Mouse (Mus musculus): ENCODE results near the gene Chp2. TPM values are rescaled to one million over a fixed set of nuclear protein-coding genes. Genes with fewer than 3 reads are reported as not detected.
A peak's percentile ranks its signal among the peaks of the same experiment; 100 is the strongest.

Gene Chp2
- polyA plus RNA-seq, 1 experiment from 2014 or later, result 0.66 TPM

- Histone ChIP-seq H3K4me3 (ENCODE audit: low read length) (no peak overlapping the region), H3K4me2 (ENCODE audit: low read depth, low read length) (no peak overlapping the region), H3K36me3 (ENCODE audit: control insufficient read depth, insufficient read depth) (no peaks in the 10 kb centered on the region), H3K27me3 (ENCODE audit: control insufficient read depth, insufficient read depth, low read length) (no peaks in the 10 kb centered on the region), H3K27ac (ENCODE audit: low read length) (no peak overlapping the region), H3K9me3 (replicated peaks; ENCODE audit: control insufficient read depth, low read length) (no peaks in the 10 kb centered on the region), H3K9ac (ENCODE audit: low read length) (no peak overlapping the region), H3K4me1 (ENCODE audit: control insufficient read depth, insufficient read depth, low read length) (no peaks in the 10 kb centered on the region)
- WGBS, result 65% methylated on average over 10 of the region's 10 CpGs
- ATAC-seq (replicated peaks; ENCODE audit: extremely low read depth, insufficient read depth, low FRiP score), result no peak
Measured at GRCm38 (mm10) chr7:122247254-122247864, 28.1 kb downstream of the Chp2 start.

DNA sequence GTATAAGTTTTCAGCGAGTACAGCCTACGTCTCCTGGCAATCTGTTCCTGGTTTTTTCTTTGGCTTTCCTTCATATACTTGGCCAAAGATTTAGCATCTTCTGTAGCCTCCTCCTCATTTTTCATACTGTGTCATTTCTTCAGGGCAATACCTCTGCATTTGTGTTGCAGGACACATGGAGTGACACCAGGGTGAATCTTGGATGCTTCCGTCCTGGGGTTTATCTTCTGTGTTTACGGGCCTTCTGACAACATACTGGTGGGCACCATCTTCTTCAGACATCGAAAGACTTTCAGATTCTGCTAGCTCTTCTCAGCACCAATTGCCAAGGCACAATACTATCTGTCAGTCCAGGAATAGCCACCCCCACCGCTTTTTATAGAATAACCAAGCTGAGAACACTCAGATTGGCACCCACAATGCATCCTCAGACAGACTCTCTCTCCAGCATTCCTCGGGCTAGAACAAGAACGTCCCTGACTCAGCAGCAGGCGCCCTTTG, 30.1 kb downstream of the Chp2 start:
- H3K9ac ChIP-seq (ENCODE audit: low read length), result no peak overlapping the region
- no peaks in the 10 kb centered on the region for H3K9me3 ChIP-seq (replicated peaks; ENCODE audit: control insufficient read depth, low read length)
- H3K4me2 ChIP-seq (ENCODE audit: low read depth, low read length), result no peak overlapping the region
- no peak for ATAC-seq (replicated peaks; ENCODE audit: extremely low read depth, insufficient read depth, low FRiP score)
- H3K4me1 ChIP-seq (ENCODE audit: control insufficient read depth, insufficient read depth, low read length), result no peaks in the 10 kb centered on the region
- no peak overlapping the region for H3K27ac ChIP-seq (ENCODE audit: low read length)
- no peaks in the 10 kb centered on the region for H3K27me3 ChIP-seq (ENCODE audit: control insufficient read depth, insufficient read depth, low read length)
- 71% methylated on average over 9 of the region's 9 CpGs for WGBS
- H3K36me3 ChIP-seq (ENCODE audit: control insufficient read depth, insufficient read depth), result no peaks in the 10 kb centered on the region
- no peak overlapping the region for H3K4me3 ChIP-seq (ENCODE audit: low read length)

DNA sequence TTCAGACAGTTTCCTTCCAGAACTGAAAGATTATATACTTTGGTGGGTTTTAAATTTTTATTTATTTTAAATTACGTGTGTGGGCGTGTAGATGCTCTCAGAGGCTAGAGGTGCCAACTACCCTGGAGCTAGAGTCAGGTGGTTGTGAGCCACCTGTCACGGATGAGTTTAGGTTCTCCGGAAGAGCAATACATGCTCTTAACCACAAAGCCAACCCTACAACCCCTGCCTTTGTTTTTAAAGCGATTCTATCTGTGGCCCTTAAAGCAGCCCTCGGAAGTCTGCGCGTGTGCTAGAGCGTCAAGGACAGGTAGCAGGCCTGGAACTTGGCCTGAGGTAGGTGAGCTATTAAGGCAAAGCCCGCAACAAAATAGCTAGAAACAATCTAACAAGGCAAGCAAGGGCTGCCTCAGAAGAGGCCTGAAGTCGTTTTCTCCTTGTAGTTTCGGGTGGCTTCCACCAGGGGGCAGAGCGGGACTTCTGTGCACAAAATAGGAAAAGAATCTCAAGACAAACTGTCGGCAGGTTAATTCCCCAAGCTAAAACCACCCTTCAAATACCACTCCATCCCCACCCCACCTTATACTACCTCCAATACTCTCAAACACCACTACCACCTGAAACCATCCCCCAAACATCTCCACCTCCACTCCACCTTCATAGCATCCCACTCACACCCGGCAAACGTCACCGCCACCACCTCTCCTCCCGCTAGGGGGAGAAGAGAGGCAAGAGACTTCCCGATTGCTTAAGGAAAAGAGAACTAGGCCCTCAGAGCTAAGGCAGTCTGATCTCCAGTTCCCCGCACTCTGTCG, 32.1 kb downstream of the Chp2 start:
- H3K9me3 ChIP-seq (replicated peaks; ENCODE audit: control insufficient read depth, low read length), result no peaks in the 10 kb centered on the region
- no peaks in the 10 kb centered on the region for H3K4me1 ChIP-seq (ENCODE audit: control insufficient read depth, insufficient read depth, low read length)
- no peaks in the 10 kb centered on the region for H3K27me3 ChIP-seq (ENCODE audit: control insufficient read depth, insufficient read depth, low read length)
- ATAC-seq (replicated peaks; ENCODE audit: extremely low read depth, insufficient read depth, low FRiP score), result peak; percentile 41; the same call in 1 of the 2 replicates
- WGBS, result 26% methylated on average over 21 of the region's 21 CpGs
- no peaks in the 10 kb centered on the region for H3K36me3 ChIP-seq (ENCODE audit: control insufficient read depth, insufficient read depth)
- H3K4me3 ChIP-seq (ENCODE audit: low read length), result no peak overlapping the region
- no peak overlapping the region for H3K9ac ChIP-seq (ENCODE audit: low read length)
- H3K4me2 ChIP-seq (ENCODE audit: low read depth, low read length), result no peak overlapping the region; the same call in 1 of the 2 replicates
- H3K27ac ChIP-seq (ENCODE audit: low read length), result no peak overlapping the region

DNA sequence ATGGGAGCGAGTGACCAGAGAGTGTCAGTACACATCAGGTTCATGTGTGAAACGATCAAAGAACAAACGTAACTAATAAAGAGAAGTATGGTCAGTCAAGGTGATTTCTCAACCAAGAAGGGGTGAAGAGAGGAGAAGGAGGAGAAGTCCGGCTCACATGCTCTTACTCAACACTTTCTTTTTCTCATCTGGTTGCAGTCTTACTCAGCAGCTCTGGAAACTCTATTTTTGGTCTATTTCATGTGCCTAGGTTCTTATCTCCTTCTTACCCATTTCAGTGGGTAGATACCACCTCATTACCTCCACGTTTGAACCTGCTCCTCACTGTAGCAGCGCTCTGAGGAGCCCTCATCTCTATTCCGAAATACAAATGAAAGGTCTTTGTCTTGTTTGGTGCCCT, 37.4 kb downstream of the Chp2 start:
- Histone ChIP-seq H3K9me3 (replicated peaks; ENCODE audit: control insufficient read depth, low read length) (no peaks in the 10 kb centered on the region), H3K4me2 (ENCODE audit: low read depth, low read length) (no peak overlapping the region), H3K36me3 (ENCODE audit: control insufficient read depth, insufficient read depth) (no peaks in the 10 kb centered on the region), H3K4me1 (ENCODE audit: control insufficient read depth, insufficient read depth, low read length) (no peaks in the 10 kb centered on the region), H3K27ac (ENCODE audit: low read length) (no peak overlapping the region), H3K4me3 (ENCODE audit: low read length) (no peak overlapping the region), H3K27me3 (ENCODE audit: control insufficient read depth, insufficient read depth, low read length) (no peaks in the 10 kb centered on the region), H3K9ac (ENCODE audit: low read length) (no peak overlapping the region)
- ATAC-seq (replicated peaks; ENCODE audit: extremely low read depth, insufficient read depth, low FRiP score), result no peak
- WGBS, result 77% methylated on average over 7 of the region's 7 CpGs

DNA sequence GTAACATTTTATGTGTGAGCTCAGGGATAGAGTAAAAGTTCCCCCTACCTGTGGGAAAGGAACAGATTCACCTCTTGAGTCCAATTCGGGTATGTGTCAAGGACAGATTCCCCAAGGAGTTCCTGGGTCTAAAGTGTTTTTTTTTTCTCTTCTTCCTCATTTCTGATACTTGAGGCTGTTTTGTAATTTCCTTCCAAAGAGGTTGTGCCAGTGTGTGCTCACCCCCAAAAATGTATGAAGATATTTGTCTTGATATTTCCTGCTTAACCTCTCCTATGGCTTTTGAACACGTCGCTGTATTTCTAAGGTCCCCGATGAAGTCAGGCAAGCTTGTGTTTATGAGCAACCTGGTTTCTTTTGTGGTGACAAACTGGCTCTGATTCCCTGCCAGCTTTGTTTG, 39.2 kb downstream of the Chp2 start:
- Histone ChIP-seq H3K4me3 (ENCODE audit: low read length) (no peak overlapping the region), H3K27me3 (ENCODE audit: control insufficient read depth, insufficient read depth, low read length) (no peaks in the 10 kb centered on the region), H3K4me1 (ENCODE audit: control insufficient read depth, insufficient read depth, low read length) (no peaks in the 10 kb centered on the region), H3K9me3 (replicated peaks; ENCODE audit: control insufficient read depth, low read length) (no peaks in the 10 kb centered on the region), H3K4me2 (ENCODE audit: low read depth, low read length) (no peak overlapping the region), H3K9ac (ENCODE audit: low read length) (no peak overlapping the region), H3K36me3 (ENCODE audit: control insufficient read depth, insufficient read depth) (no peaks in the 10 kb centered on the region), H3K27ac (ENCODE audit: low read length) (no peak overlapping the region)
- no peak for ATAC-seq (replicated peaks; ENCODE audit: extremely low read depth, insufficient read depth, low FRiP score)
- 78% methylated on average over 4 of the region's 4 CpGs for WGBS

DNA sequence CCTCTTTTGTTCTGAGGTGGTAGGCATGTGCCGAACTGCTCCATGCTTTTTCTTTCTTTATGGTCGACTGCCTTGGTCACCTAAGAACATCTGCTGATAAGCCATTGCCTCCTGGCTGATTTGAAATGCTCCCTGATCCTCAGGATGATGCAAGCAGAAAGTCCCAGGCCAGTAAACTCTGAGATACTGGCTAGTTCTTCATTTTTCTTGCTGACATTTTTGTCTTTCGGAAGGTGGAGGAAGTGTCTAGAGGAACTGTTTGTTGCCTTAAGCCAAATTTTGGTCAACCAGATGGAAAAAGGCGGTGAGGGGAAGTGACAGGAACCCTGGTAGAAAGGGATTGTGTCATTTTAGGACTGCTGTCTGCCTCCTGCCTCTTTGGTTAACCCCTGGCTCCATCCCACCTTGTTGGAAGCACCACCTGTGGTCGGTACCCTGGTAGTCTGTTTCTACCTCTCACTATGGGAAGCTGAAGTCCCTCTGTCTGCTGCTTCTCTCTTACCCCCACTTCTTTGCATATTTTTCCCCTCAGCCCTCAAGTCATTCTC, 40.8 kb downstream of the Chp2 start:
- Histone ChIP-seq H3K4me1 (ENCODE audit: control insufficient read depth, insufficient read depth, low read length) (no peaks in the 10 kb centered on the region), H3K27ac (ENCODE audit: low read length) (no peak overlapping the region), H3K9me3 (replicated peaks; ENCODE audit: control insufficient read depth, low read length) (no peaks in the 10 kb centered on the region), H3K36me3 (ENCODE audit: control insufficient read depth, insufficient read depth) (no peaks in the 10 kb centered on the region), H3K27me3 (ENCODE audit: control insufficient read depth, insufficient read depth, low read length) (no peaks in the 10 kb centered on the region), H3K9ac (ENCODE audit: low read length) (no peak overlapping the region), H3K4me2 (ENCODE audit: low read depth, low read length) (no peak overlapping the region), H3K4me3 (ENCODE audit: low read length) (no peak overlapping the region)
- 68% methylated on average over 5 of the region's 5 CpGs for WGBS
- ATAC-seq (replicated peaks; ENCODE audit: extremely low read depth, insufficient read depth, low FRiP score), result no peak

GRCm38 (mm10) chr7:122268983-122269486, 49.7 kb downstream of the Chp2 start:
- Histone ChIP-seq H3K4me3 (ENCODE audit: low read length) (no peak overlapping the region), H3K9me3 (replicated peaks; ENCODE audit: control insufficient read depth, low read length) (no peaks in the 10 kb centered on the region), H3K4me1 (ENCODE audit: control insufficient read depth, insufficient read depth, low read length) (no peaks in the 10 kb centered on the region), H3K36me3 (ENCODE audit: control insufficient read depth, insufficient read depth) (no peaks in the 10 kb centered on the region), H3K27ac (ENCODE audit: low read length) (no peak overlapping the region), H3K9ac (ENCODE audit: low read length) (no peak overlapping the region), H3K4me2 (ENCODE audit: low read depth, low read length) (no peak overlapping the region), H3K27me3 (ENCODE audit: control insufficient read depth, insufficient read depth, low read length) (no peaks in the 10 kb centered on the region)
- no peak for ATAC-seq (replicated peaks; ENCODE audit: extremely low read depth, insufficient read depth, low FRiP score)
- 54% methylated on average over 4 of the region's 4 CpGs for WGBS

DNA sequence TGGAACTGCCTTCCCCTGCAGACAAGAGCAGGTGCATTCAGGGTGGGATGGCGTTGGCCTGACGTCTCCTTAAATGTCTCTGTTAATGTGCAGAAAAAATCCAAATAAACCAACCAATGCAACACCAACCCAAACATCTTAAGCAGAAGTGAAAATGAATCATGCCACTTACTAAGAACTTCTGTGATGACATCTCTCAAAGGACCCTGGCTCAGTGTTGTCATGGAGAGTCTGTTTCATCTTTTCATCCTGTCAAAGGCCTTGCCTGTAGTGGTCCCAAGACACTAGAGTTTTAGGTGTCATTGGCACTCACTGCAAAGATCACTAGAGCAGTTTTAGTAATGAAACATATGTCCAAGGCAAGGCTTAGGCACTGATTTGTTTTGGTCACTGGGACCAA, 53.0 kb downstream of the Chp2 start:
- 90% methylated on average over 2 of the region's 2 CpGs for WGBS
- no peak overlapping the region for H3K9ac ChIP-seq (ENCODE audit: low read length)

More for the DNA sequence above, 53.0 kb downstream of the Chp2 start:
- ATAC-seq (replicated peaks; ENCODE audit: extremely low read depth, insufficient read depth, low FRiP score), result no peak
- no peak overlapping the region for H3K4me2 ChIP-seq (ENCODE audit: low read depth, low read length)
- no peak overlapping the region for H3K4me3 ChIP-seq (ENCODE audit: low read length)
- no peaks in the 10 kb centered on the region for H3K4me1 ChIP-seq (ENCODE audit: control insufficient read depth, insufficient read depth, low read length)
- no peaks in the 10 kb centered on the region for H3K9me3 ChIP-seq (replicated peaks; ENCODE audit: control insufficient read depth, low read length)
- H3K27ac ChIP-seq (ENCODE audit: low read length), result no peak overlapping the region
- H3K36me3 ChIP-seq (ENCODE audit: control insufficient read depth, insufficient read depth), result no peaks in the 10 kb centered on the region
- no peaks in the 10 kb centered on the region for H3K27me3 ChIP-seq (ENCODE audit: control insufficient read depth, insufficient read depth, low read length)
